Mouse (Mus musculus) erythroblast, embryonic 14.5 days (primary cell): ENCODE results near the gene 4930568D16Rik.

Experiments used
- GATA1 ChIP-seq: IDR thresholded peaks from 2 replicates; pipeline ENCODE4 v1.6.1; 2012; ENCODE audit warnings: low read length, inconsistent platforms, mixed read lengths
- TAL1 ChIP-seq: IDR thresholded peaks from 3 replicates; pipeline ENCODE4 v1.6.1; 2012; ENCODE audit warnings: low read length, inconsistent platforms, mixed read lengths

- TF ChIP-seq GATA1 = no peak
- TF ChIP-seq TAL1 = no peak
Observed at GRCm38 (mm10) chr2:35400739-35401138, 33.2 kb upstream of the 4930568D16Rik start.
